Mouse (Mus musculus) c-Kit-positive CD71-negative TER-119-negative erythroid progenitor cells, embryonic 14.5 days (primary cell): Measurements from ENCODE around the gene Nmbr.

Source experiments
- DNase-seq: peaks from one replicate; pipeline ENCODE4 v3.0.0-alpha.2; 2013; ENCODE audit warnings: low read depth

Nmbr gene

GRCm38 (mm10) chr10:14705072-14706066 is at the start of gene Nmbr, which contains the start of gene Vta1:
Nmbr (plus strand) TSS chr10:14705591.
Vta1 (minus strand) TSS chr10:14705560.
- peak; percentile 92 for DNase-seq

DNA sequence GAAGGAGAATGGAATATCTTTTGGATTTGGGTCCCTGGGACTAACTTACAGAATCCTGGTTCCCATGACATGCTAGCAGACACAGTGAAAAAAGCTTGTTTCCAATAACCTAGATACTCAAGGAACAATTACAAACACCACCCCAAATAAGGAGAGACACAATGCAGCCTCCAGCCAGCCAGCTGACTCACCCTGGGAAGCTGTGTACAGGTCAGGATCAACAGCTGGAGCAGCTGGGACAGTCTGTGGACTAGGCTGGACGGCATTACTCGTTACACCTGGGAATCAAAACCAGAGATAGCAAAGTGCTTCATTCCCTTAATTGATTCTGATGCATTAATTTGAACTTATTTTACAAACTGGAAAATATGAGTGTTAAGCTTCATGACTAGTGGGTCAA is 44.5 kb upstream of the Nmbr start:
- DNase-seq: no peak

- no peak for DNase-seq
These were observed 39.2 kb upstream of the Nmbr start for GRCm38 (mm10) chr10:14666147-14666546.

GRCm38 (mm10) chr10:14685663-14686062 is 19.7 kb upstream of the Nmbr start:
- no peak for DNase-seq

- DNase-seq: no peak
These were observed 16.5 kb upstream of the Nmbr start for GRCm38 (mm10) chr10:14688785-14689442.

DNA sequence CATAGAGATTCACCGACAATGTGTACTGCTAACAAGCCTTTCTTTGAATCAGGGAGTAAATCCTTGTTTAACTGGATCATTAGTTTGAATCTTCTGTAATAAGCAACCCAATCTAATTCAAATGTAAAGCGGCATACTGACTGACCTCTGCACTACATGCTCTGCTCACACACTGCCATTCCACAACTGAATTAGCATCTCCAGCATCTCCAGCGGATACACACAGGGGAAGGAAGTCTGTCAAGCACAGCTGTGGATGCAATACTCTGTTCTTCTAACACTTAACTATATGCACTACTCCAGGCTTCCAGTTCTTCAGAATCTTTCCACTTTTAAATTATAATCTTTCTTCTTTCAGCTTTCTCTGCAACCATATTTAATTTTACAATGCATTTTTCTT is 15.0 kb upstream of the Nmbr start:
- DNase-seq: no peak

GRCm38 (mm10) chr10:14703239-14703638 is 2.2 kb upstream of the Nmbr start:
- DNase-seq: no peak

- no peak for DNase-seq
These were observed 1.5 kb upstream of the Nmbr start for GRCm38 (mm10) chr10:14703830-14704420.

- no peak for DNase-seq
These were observed 12.7 kb downstream of the Nmbr start, which contains the start of gene Gje1 for GRCm38 (mm10) chr10:14718114-14718513. Gje1 (minus strand) TSS chr10:14718214.

- DNase-seq: no peak
These were observed 20.3 kb downstream of the Nmbr start for GRCm38 (mm10) chr10:14725671-14726070.

- peak; percentile 19 for DNase-seq
These were observed 28.9 kb downstream of the Nmbr start for GRCm38 (mm10) chr10:14734285-14734684.

GRCm38 (mm10) chr10:14759665-14760558 is 54.5 kb downstream of the Nmbr start:
- no peak for DNase-seq

DNA sequence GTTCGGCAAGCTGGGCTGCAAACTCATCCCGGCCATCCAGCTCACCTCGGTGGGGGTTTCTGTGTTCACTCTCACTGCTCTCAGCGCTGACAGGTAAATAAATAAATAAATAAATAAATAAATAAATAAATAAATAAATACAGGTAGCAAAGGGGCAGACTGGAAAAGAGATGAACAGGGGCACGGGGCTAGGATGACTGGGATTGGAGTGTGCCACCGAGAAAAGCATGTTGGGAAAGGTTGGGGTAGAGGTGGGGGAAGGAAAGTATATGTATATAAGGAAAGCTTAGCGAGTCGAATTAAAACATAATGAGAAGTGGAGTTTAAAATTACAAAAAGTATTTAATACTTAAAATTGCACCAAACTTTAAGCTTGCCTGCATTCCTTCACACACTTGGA is 55.2 kb downstream of the Nmbr start:
- no peak for DNase-seq

GRCm38 (mm10) chr10:14770227-14770910 is 65.0 kb downstream of the Nmbr start:
- no peak for DNase-seq

DNA sequence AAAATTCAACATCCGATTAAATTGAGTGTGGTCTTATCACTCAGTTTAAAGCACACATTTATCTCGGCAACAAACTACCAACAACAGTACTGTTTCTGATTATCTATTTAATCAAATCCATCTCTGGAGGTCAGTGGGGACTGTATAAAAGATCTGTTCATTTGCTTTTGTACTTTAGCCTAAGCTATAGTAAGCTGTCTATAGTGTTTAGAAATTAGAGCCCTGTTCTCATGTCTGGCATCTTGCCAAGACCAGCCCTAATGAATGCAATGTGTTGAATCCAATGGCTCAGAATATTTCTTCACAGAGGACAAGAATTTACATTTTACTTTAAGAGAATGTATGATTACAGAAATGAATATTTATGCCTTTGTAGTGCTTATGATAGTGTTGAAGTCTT is 69.1 kb downstream of the Nmbr start:
- no peak for DNase-seq

- no peak for DNase-seq
These were observed 84.6 kb downstream of the Nmbr start for GRCm38 (mm10) chr10:14789969-14790368.

DNA sequence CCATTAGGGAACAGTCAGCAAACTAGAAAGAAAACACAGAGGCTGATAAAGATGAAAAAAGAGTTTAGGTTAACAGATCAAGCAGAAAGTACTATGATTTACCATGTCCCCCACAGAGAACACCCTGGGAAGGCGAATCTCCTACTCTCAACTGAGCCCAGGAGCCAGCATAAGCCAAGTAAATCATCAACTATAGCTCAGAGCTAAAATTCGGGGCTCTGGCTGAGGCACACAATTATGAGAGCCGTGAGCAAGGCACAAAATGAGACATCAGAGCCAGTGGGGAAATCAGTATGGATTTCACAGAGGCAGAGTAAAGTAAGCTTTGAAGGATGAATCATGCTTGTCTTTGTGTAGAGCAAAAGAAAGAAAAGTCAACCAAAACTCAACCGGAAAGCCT is 111.6 kb downstream of the Nmbr start:
- no peak for DNase-seq
